Mouse (Mus musculus) liver, embryonic 14.5 days (tissue): ENCODE results near the gene Usp28. TPM values are rescaled to one million over a fixed set of nuclear protein-coding genes. Genes with fewer than 3 reads are reported as not detected.

Experiments used
- ATAC-seq: fragments of 200-750 bp; cut with Nextera tagmentation; 2 replicates; pipeline ENCODE4 v1.8.0; 2017; ENCODE audit warnings: moderate number of reproducible peaks, mild to moderate bottlenecking, moderate library complexity; ENCODE audit not compliant: insufficient read depth
- DNase-seq, 3 experiments: peaks; one replicate each; pipeline ENCODE4 v3.0.0-alpha.2; 2012 to 2013; ENCODE audit warnings: low read depth in 3 of 3, low spot score in 3 of 3
- H3K27ac ChIP-seq: fragments of 300-500 bp; sonication (generic); 2 replicates; pipeline ENCODE4 v1.5.1; 2014; ENCODE audit warnings: moderate library complexity, mild to moderate bottlenecking, control low read depth, inconsistent platforms
- H3K27me3 ChIP-seq: fragments of 300-500 bp; sonication (generic); 2 replicates; pipeline ENCODE4 v1.6.1; 2014; ENCODE audit warnings: mild to moderate bottlenecking, low read length, moderate library complexity; ENCODE audit not compliant: control insufficient read depth, insufficient read depth
- H3K36me3 ChIP-seq: fragments of 300-500 bp; sonication (generic); replicated peaks from 2 replicates; pipeline ENCODE4 v1.6.1; 2014; ENCODE audit warnings: low read depth; ENCODE audit not compliant: control insufficient read depth, insufficient read depth
- H3K4me1 ChIP-seq, 2 experiments: fragments of 200-500 bp in 1 of 2; fragments of 300-500 bp in 1 of 2; sonication (generic) in 1 of 2; replicated peaks; 2 replicates each; pipeline ENCODE4 v1.6.1; 2012 to 2014; ENCODE audit warnings: antibody characterized with exemption in 1 of 2, inconsistent platforms in 1 of 2, low read length in 1 of 2; ENCODE audit not compliant: control insufficient read depth in 2 of 2, insufficient read depth in 2 of 2
- H3K4me2 ChIP-seq: fragments of 300-500 bp; sonication (generic); 2 replicates; pipeline ENCODE4 v1.6.1; 2014; ENCODE audit warnings: low read depth, mild to moderate bottlenecking, control low read depth, moderate library complexity
- H3K4me3 ChIP-seq, 2 experiments: fragments of 200-500 bp in 1 of 2; fragments of 300-500 bp in 1 of 2; sonication (generic) in 1 of 2; 2 replicates each; pipeline ENCODE4 v1.5.1; 2012 to 2014; ENCODE audit warnings: low read depth in 2 of 2, low read length in 2 of 2, mild to moderate bottlenecking in 2 of 2, control low read depth in 1 of 2, inconsistent platforms in 1 of 2, moderate library complexity in 1 of 2; ENCODE audit not compliant: insufficient read depth in 1 of 2
- H3K9ac ChIP-seq: fragments of 300-500 bp; sonication (generic); replicated peaks from 2 replicates; pipeline ENCODE4 v1.6.1; 2014; ENCODE audit warnings: mild to moderate bottlenecking, control low read depth, moderate library complexity
- H3K9me3 ChIP-seq: fragments of 300-500 bp; sonication (generic); 2 replicates; pipeline ENCODE4 v1.6.1; 2016; ENCODE audit warnings: low read length, mixed read lengths; ENCODE audit not compliant: control insufficient read depth
- CTCF ChIP-seq: IDR thresholded peaks from 2 replicates; pipeline ENCODE4 v1.5.1; 2016; ENCODE audit warnings: antibody characterized with exemption, low read depth, control low read depth
- EP300 ChIP-seq: IDR thresholded peaks from 2 replicates; pipeline ENCODE4 v1.6.1; 2016; ENCODE audit warnings: antibody characterized with exemption, low read depth
- WGBS: fragments of 180-500 bp; shearing (Covaris S2); extraction: QIAGEN DNeasy Blood & Tissue Kit; methylation state at CpG from one replicate; pipeline ENCODE4 v1.1.7; 2014; ENCODE audit not compliant: insufficient replicate concordance; 5-methylcytosine and 5-hydroxymethylcytosine counted together
- polyA plus RNA-seq, 2 experiments: library from polyadenylated mRNA; depleted of rRNA in 1 of 2; stranded (reverse) in 1 of 2; unstranded in 1 of 2; fragments of >200 nt; fragmentation: Nextera tagmentation in 1 of 2; extraction: Ambion mirVana in 1 of 2; gene quantifications; 2 replicates each; pipeline versions ENCODE4 v1.2.1 to v1.2.3; 2012 to 2014

Usp28 gene
- polyA plus RNA-seq, 2 experiments, result 3.0 to 4.5 TPM

- H3K9me3 ChIP-seq, result no peaks in the 10 kb centered on the region
- ATAC-seq (no peak), DNase-seq (peak; percentile 26 to 40 (median 29))
- H3K27ac ChIP-seq, result no peak overlapping the region
- no peak overlapping the region for H3K4me3 ChIP-seq
- peaks cover 6% of the 10 kb centered on the region in 2 experiments; a peak in 3 of 4 replicates for H3K4me1 ChIP-seq
- 3% methylated on average over 5 of the region's 5 CpGs for WGBS
- no peaks in the 10 kb centered on the region for H3K27me3 ChIP-seq
- TF ChIP-seq CTCF, result peak; percentile 84
- TF ChIP-seq EP300, result no peak
- no peak overlapping the region for H3K9ac ChIP-seq
- no peak overlapping the region for H3K4me2 ChIP-seq
- H3K36me3 ChIP-seq, result no peaks in the 10 kb centered on the region
Observed at GRCm38 (mm10) chr9:49051349-49051748, 66.2 kb downstream of the Usp28 start.

- no peak overlapping the region for H3K9ac ChIP-seq
- peaks cover 10% of the 10 kb centered on the region for H3K36me3 ChIP-seq
- H3K27me3 ChIP-seq, result no peaks in the 10 kb centered on the region
- 61% methylated on average over 3 of the region's 3 CpGs for WGBS
- no peak overlapping the region; the same call in 1 of the 2 replicates for H3K4me2 ChIP-seq
- TF ChIP-seq CTCF, result no peak
- no peak for TF ChIP-seq EP300
- no peak overlapping the region for H3K4me3 ChIP-seq
- peaks cover 9 to 14% of the 10 kb centered on the region in 2 experiments for H3K4me1 ChIP-seq
- DNase-seq, result no peak
- no peaks in the 10 kb centered on the region for H3K9me3 ChIP-seq
- H3K27ac ChIP-seq, result no peak overlapping the region
- ATAC-seq, result no peak
Observed at GRCm38 (mm10) chr9:49054028-49054427, 68.9 kb downstream of the Usp28 start.

- ATAC-seq (peak; percentile 99), DNase-seq (peak; percentile 92 to 93 (median 92))
- under 1% methylated on average over 53 of the region's 53 CpGs for WGBS
- Histone ChIP-seq H3K36me3 (peaks cover 17% of the 10 kb centered on the region), H3K9ac (peak within 1 kb of the TSS; percentile 91), H3K4me3 (peak within 1 kb of the TSS; percentile 89 to 97), H3K27me3 (no peaks in the 10 kb centered on the region), H3K4me2 (peak within 1 kb of the TSS; percentile 90), H3K27ac (peak within 1 kb of the TSS; percentile 49), H3K9me3 (no peaks in the 10 kb centered on the region), H3K4me1 (peaks cover 9 to 14% of the 10 kb centered on the region in 2 experiments)
- TF ChIP-seq CTCF, result no peak
- TF ChIP-seq EP300, result no peak
Observed at GRCm38 (mm10) chr9:49055333-49056205, 70.4 kb downstream of the Usp28 start, which contains the start of gene Zw10. Gene Zw10 (plus strand): TSS chr9:49055613.

- no peak overlapping the region for H3K27ac ChIP-seq
Observed at GRCm38 (mm10) chr9:49076847-49077246, 91.7 kb downstream of the Usp28 start.

GRCm38 (mm10) chr9:49081107-49081506 is 95.9 kb downstream of the Usp28 start, which contains the start of gene Tmprss5:
Gene Tmprss5 (plus strand): TSS chr9:49081260.
- Histone ChIP-seq H3K9ac (no peak within 1 kb of the TSS), H3K4me2 (no peak within 1 kb of the TSS), H3K4me1 (no peaks in the 10 kb centered on the region), H3K27ac (no peak within 1 kb of the TSS), H3K27me3 (no peaks in the 10 kb centered on the region), H3K4me3 (no peak within 1 kb of the TSS), H3K9me3 (no peaks in the 10 kb centered on the region), H3K36me3 (peaks cover 25% of the 10 kb centered on the region)
- no peak for TF ChIP-seq CTCF
- no peak for TF ChIP-seq EP300
- ATAC-seq, result no peak
- 68% methylated on average over 5 of the region's 5 CpGs for WGBS
- no peak for DNase-seq

More at GRCm38 (mm10) chr9:49076847-49077246, 91.7 kb downstream of the Usp28 start:
- ATAC-seq (no peak), DNase-seq (no peak)
- H3K4me3 ChIP-seq, result no peak overlapping the region
- H3K9ac ChIP-seq, result no peak overlapping the region
- H3K27me3 ChIP-seq, result no peaks in the 10 kb centered on the region
- peaks cover 45% of the 10 kb centered on the region for H3K36me3 ChIP-seq
- no peak overlapping the region for H3K4me2 ChIP-seq
- no peaks in the 10 kb centered on the region for H3K9me3 ChIP-seq
- no peak for TF ChIP-seq EP300
- TF ChIP-seq CTCF, result no peak
- 74% methylated on average over 3 of the region's 3 CpGs for WGBS
- H3K4me1 ChIP-seq, result no peaks in the 10 kb centered on the region
